Mouse (Mus musculus) B cell, adult 2 months (primary cell): Measurements from ENCODE around the gene Elovl6.

ENCODE experiments used
- DNase-seq, 2 experiments: peaks; one replicate each; pipeline ENCODE4 v3.0.0; 2022

Elovl6 gene

DNA sequence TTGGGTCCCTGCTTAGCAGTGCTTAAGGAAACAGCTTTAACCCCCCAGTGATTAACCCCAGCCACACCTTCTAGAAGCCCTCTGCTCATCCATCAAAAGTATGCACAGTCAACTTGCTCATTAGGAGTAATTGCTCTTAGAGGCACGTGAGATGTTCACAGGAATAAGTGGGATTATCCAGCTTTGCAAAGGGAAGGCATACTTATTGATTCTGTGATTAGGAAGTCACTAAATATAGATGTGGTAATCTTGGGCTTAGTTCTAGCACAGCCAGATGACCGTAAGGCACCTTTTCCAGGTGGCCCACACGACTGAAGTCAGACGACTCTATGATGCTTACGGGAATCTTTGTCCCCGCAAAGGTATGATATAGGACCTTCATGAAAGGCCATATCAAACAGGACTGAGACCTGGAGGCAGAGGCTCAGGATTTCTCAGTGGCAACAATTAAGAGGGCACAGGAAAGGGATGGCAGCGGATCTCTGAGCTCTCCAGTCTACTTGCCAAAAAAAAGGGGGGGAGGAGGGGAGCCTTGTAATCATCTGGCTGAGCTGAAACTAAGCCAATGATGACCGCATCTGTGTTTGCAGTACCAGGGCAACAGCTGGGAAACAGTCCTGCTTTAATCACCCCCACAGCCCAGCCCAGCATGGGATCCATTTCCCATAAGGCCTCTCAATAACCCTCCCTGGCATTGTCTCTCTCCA is 117.6 kb downstream of the Elovl6 start:
- DNase-seq, result no peak

- DNase-seq, result no peak
These were observed 118.1 kb downstream of the Elovl6 start for GRCm38 (mm10) chr3:129650293-129650612.

DNA sequence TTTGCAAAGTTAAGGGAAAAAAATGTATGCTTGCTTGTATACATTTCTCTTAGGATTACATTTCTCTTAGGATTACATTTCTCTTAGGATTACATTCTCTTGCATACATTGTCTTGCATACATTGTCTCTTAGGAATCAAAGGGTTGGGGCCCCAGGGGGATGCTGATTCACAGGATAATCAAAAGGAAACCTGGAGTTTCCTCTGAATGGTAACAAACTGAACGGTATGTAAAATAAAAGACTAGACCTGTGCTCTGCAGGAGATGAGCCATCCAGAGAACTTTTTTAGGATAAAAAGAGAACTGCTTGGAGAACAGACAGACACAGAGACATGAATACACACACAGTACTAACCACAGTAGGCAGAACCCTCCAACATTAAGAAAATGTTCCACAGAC is 118.8 kb downstream of the Elovl6 start:
- DNase-seq, result no peak

GRCm38 (mm10) chr3:129651765-129652164 is 119.6 kb downstream of the Elovl6 start:
- DNase-seq, result no peak

DNA sequence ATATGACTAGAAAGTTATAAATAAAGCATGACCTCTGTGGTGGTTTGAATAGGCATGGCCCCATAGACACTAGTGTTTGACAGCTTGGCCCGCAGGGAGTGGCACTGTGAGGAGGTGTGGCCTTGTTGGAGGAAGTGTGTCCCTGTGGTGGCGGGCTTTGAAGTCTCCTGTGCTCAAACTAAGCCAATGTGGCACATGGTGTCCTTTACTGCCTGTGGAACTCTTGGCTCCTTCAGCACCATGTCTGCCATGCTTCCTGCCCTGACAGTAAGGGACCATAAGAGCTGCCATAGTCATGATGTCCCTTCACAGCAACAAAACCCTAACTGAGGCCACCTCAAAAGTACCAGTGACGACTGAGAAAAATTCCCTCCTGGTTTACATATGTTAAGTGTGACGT is 120.3 kb downstream of the Elovl6 start:
- DNase-seq, result no peak

- no peak for DNase-seq
These were observed 124.4 kb downstream of the Elovl6 start for GRCm38 (mm10) chr3:129656540-129656939.

- no peak for DNase-seq
These were observed 125.1 kb downstream of the Elovl6 start for GRCm38 (mm10) chr3:129657222-129657621.

DNA sequence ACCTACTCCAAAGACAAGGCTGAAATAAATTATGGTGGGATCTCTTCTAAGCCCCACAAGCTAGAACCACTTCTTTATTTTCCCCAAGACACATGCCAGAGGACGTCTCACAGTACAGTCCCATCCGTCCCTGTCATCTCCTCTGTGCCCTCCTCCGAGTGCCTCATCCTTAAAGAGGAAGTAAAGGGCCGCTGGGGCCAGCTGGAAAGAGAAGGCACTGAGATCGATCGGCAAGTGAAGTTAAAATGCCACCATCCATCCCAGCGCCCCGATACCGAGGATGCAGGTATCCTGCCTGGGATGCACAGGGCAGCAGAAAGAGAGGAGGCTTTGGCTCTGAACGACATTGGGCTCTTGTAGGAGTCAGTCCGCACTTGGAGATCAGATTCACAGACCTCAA is 125.6 kb downstream of the Elovl6 start:
- no peak for DNase-seq

GRCm38 (mm10) chr3:129658776-129659175 is 126.6 kb downstream of the Elovl6 start:
- DNase-seq, result peak; percentile 64 to 71

DNA sequence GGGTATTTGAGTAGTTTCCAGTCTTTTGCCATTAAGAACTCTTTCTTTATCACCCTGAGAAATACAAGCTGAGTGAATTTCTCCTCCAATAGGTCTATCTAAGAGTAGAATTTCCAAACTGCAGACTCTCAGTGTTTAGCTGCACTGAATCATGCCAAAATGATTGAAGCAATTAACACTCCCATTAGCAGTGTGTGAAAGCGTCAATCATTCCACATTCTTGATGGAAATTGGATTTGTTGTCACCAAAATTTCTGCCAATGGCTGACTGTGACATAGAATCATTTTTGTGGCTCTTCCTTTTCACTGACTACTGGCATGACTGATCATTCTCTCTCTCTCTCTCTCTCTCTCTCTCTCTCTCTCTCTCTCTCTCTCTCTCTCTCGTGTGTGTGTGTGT is 131.8 kb downstream of the Elovl6 start:
- no peak for DNase-seq

DNA sequence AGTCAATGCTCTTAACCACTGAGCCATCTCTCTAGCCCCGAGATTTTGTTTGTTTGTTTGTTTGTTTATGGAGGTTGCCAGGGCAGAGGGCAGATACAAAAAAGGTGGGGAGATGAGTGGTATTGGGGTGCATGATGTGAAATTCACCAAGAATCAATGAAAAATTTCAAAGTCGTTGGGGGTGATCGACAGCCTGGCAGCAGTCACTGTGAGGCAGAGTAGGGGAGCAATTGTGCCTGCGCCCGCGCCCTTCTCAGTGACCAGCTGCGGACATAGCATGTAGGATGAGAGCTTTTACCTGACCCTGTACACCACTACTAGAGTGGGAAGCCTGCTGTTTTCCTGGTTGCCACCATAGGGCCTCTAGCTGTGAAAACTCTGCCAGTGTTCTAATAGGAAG is 143.8 kb downstream of the Elovl6 start:
- DNase-seq, result no peak

DNA sequence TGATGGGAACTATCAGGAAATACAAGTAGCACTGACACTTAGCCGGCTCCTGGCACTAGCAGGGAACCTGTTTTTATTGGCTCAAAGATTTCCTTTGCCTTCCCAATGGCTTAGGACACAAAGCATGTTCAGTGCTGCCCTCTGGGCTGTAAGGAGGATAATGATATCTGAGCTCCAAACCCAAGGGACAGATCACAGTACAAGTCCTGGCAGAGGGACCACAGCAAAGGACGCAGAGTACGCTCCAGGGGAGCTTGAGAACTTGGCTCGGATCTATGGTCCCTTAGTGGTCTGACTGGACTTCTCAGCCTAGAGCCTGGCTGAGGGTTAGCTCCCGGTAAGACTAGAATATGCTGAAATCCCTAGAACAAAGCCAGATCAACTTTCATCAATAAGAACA is 148.1 kb downstream of the Elovl6 start:
- no peak for DNase-seq

- no peak for DNase-seq
These were observed 149.7 kb downstream of the Elovl6 start for GRCm38 (mm10) chr3:129681841-129682240.

- no peak for DNase-seq
These were observed 150.2 kb downstream of the Elovl6 start for GRCm38 (mm10) chr3:129682389-129682788.

DNA sequence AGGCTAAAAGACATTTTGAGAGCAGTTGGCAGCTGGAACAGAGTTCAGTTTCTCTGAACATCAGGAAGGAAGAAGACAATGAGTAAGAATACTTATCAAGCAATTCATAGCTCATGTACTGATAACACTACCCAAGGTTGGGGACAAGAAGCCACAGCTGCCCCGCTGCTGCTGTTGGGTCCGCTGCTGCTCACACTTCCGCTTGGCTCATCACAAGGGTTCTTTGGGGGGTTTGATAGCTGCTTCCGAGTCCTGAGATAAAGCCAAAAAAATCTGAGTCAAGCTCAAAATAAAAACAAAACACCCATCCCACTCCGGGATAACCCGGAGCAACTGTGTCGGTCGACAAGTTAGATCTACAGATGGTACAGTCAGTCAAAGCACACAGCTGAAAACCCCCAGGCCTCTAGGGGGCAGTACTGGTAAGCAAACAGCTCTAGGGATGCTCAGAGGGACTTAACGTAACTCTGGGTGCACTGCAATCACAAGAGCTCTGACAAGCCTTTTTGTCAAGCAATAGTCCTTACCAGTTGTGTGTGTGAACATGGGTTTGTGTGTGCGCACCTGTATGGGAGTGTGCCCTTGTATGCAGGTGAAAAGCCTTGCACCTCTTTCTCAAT is 151.0 kb downstream of the Elovl6 start:
- peak; percentile 47 to 48 for DNase-seq

DNA sequence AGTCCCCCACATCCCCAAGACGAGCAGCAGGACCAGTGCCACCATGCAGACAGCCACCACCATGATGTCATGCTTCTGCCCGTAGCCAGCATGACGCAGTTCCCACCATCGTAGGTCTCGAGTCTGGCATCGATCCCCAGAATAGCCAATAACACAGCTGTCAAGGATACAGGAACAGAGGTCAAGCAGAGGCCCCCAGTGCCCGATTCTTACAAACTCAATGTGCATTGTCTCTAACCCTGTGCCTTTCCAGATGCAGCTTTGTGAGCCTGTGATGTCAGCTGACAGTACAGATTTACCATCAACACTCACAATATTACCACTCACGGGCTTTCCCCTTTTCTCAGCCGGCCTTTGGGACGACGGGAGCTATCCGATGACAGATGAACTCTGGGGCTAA is 154.0 kb downstream of the Elovl6 start:
- no peak for DNase-seq

GRCm38 (mm10) chr3:129686698-129687333 is 154.7 kb downstream of the Elovl6 start:
- DNase-seq, result peak; percentile 70 to 74

GRCm38 (mm10) chr3:129687429-129687828 is 155.3 kb downstream of the Elovl6 start:
- DNase-seq, result no peak
